ENCODE assay signal across 7 mouse cellular contexts in genomic region chr14:14703346-14703871, GRCm38 (mm10). TPM values are rescaled to one million over a fixed set of nuclear protein-coding genes. Genes with fewer than 3 reads are reported as not detected.
DNase-seq lines count a peak whose midpoint lies in the region; ATAC-seq lines count a peak whose summit lies in the region.

No protein-coding gene starts in this region.

- H3K4me3 ChIP-seq in forebrain, embryonic 12.5 days (replicated peaks) = peak overlapping the region; percentile 85
- peak overlapping the region; percentile 84 for H3K4me3 ChIP-seq in hindbrain, embryonic 11.5 days (ENCODE audit: low read depth, low read length)

- H3K9ac ChIP-seq in forebrain, embryonic 12.5 days = peak overlapping the region; percentile 97
- H3K9ac ChIP-seq in hindbrain, embryonic 11.5 days (ENCODE audit: low read depth, low read length) = peak overlapping the region; percentile 99

- no peaks in the 10 kb centered on the region for H3K27me3 ChIP-seq in forebrain, embryonic 12.5 days
- H3K27me3 ChIP-seq in hindbrain, embryonic 11.5 days (ENCODE audit: control insufficient read depth, insufficient read depth, low read length) = no peaks in the 10 kb centered on the region

- peak; percentile 62 for DNase-seq in MN1 (ENCODE audit: low spot score)
- peak; percentile 54 for DNase-seq in brain, adult 2 months (ENCODE audit: low read depth, low spot score)
- DNase-seq in hindbrain, embryonic 11.5 days (ENCODE audit: low spot score) = peak; percentile 78
- DNase-seq in layer of hippocampus, postnatal 10 days (ENCODE audit: low spot score in 2 of 2) = peak; percentile 59 to 71
- peak; percentile 29 for DNase-seq in lung, postnatal 25 days (ENCODE audit: low spot score)
- DNase-seq in right cerebral cortex, adult 2 months (ENCODE audit: low spot score in 2 of 2) = peak; percentile 18 to 56

- peak; percentile 56; the same call in 1 of the 2 replicates for ATAC-seq in forebrain, embryonic 12.5 days (ENCODE audit: low FRiP score)
- no peak; the same call in 1 of the 2 replicates for ATAC-seq in hindbrain, embryonic 11.5 days (ENCODE audit: low FRiP score)

- H3K27ac ChIP-seq in forebrain, embryonic 12.5 days = peak overlapping the region; percentile 98
- peak overlapping the region; percentile 98 for H3K27ac ChIP-seq in hindbrain, embryonic 11.5 days (ENCODE audit: low read depth, low read length)

- 0% methylated on average over 60 of the region's 60 CpGs for WGBS in forebrain, embryonic 12.5 days
- WGBS in hindbrain, embryonic 11.5 days = under 1% methylated on average over 52 of the region's 60 CpGs

- peaks cover 3% of the 10 kb centered on the region for H3K36me3 ChIP-seq in forebrain, embryonic 12.5 days (replicated peaks)
- no peaks in the 10 kb centered on the region for H3K36me3 ChIP-seq in hindbrain, embryonic 11.5 days (ENCODE audit: control insufficient read depth, insufficient read depth, low read length)

- no peaks in the 10 kb centered on the region for H3K9me3 ChIP-seq in forebrain, embryonic 12.5 days
- no peaks in the 10 kb centered on the region for H3K9me3 ChIP-seq in hindbrain, embryonic 11.5 days (ENCODE audit: control insufficient read depth, low read length)

- H3K4me1 ChIP-seq in forebrain, embryonic 12.5 days = peaks cover 18% of the 10 kb centered on the region
- H3K4me1 ChIP-seq in hindbrain, embryonic 11.5 days (replicated peaks; ENCODE audit: control insufficient read depth, insufficient read depth, low read length) = no peaks in the 10 kb centered on the region

- H3K4me2 ChIP-seq in forebrain, embryonic 12.5 days = peak overlapping the region; percentile 70
- peak overlapping the region; percentile 58 for H3K4me2 ChIP-seq in hindbrain, embryonic 11.5 days (replicated peaks; ENCODE audit: low read depth, low read length)

RNA-seq across cellular contexts. Expression of gene Slc4a7, which starts 1.3 kb away (rescaled TPM):
- 46.9 and 51.8 TPM in 2 replicates for polyA plus RNA-seq in forebrain, embryonic 12.5 days (2016; fragmentation: Nextera tagmentation; extraction: Ambion mirVana)
- polyA plus RNA-seq in hindbrain, embryonic 11.5 days (2014; fragmentation: Nextera tagmentation; extraction: Ambion mirVana) = 27.0 and 38.4 TPM in 2 replicates
- 10 to 100 TPM; 44.7 to 52.3 TPM for total RNA-seq in layer of hippocampus, postnatal 10 days (2021)
